Mouse (Mus musculus) heart, embryonic 12.5 days (tissue): Measurements from ENCODE around the gene Unc79. TPM values are rescaled to one million over a fixed set of nuclear protein-coding genes. Genes with fewer than 3 reads are reported as not detected.

Experiments
- ATAC-seq: fragments of 200-750 bp; cut with Nextera tagmentation; 2 replicates; pipeline ENCODE4 v1.8.0; 2017; ENCODE audit warnings: moderate TSS enrichment, moderate library complexity; ENCODE audit not compliant: insufficient number of reproducible peaks, low FRiP score
- H3K27ac ChIP-seq: fragments of 300-500 bp; sonication (generic); 2 replicates; pipeline ENCODE4 v1.5.1; 2016; ENCODE audit warnings: mild to moderate bottlenecking, moderate library complexity; ENCODE audit not compliant: poor library complexity, severe bottlenecking
- H3K27me3 ChIP-seq: fragments of 300-500 bp; sonication (generic); replicated peaks from 2 replicates; pipeline ENCODE4 v1.6.1; 2016; ENCODE audit warnings: mild to moderate bottlenecking, moderate library complexity
- H3K36me3 ChIP-seq: fragments of 300-500 bp; sonication (generic); 2 replicates; pipeline ENCODE4 v1.6.1; 2016; ENCODE audit warnings: mild to moderate bottlenecking, moderate library complexity
- H3K4me1 ChIP-seq: fragments of 300-500 bp; sonication (generic); replicated peaks from 2 replicates; pipeline ENCODE4 v1.6.1; 2016; ENCODE audit warnings: mild to moderate bottlenecking
- H3K4me2 ChIP-seq: fragments of 300-500 bp; sonication (generic); 2 replicates; pipeline ENCODE4 v1.6.1; 2016; ENCODE audit warnings: mild to moderate bottlenecking, moderate library complexity
- H3K4me3 ChIP-seq: fragments of 300-500 bp; sonication (generic); 2 replicates; pipeline ENCODE4 v1.5.1; 2016; ENCODE audit warnings: mild to moderate bottlenecking
- H3K9ac ChIP-seq: fragments of 300-500 bp; sonication (generic); 2 replicates; pipeline ENCODE4 v1.6.1; 2016; ENCODE audit warnings: mild to moderate bottlenecking, moderate library complexity
- H3K9me3 ChIP-seq: fragments of 300-500 bp; sonication (generic); replicated peaks from 2 replicates; pipeline ENCODE4 v1.6.1; 2016; ENCODE audit warnings: mild to moderate bottlenecking, moderate library complexity
- WGBS: fragments of 180-500 bp; shearing (Covaris S2); methylation state at CpG from one replicate; pipeline ENCODE4 v1.1.7; 2016; 5-methylcytosine and 5-hydroxymethylcytosine counted together
- polyA plus RNA-seq: library from polyadenylated mRNA; unstranded; fragments of >200 nt; fragmentation: Nextera tagmentation; extraction: Ambion mirVana; gene quantifications from 2 replicates; pipeline ENCODE4 v1.2.1, GENCODE M21; 2016

Gene Unc79
- polyA plus RNA-seq, 1 experiment from 2014 or later, result 0.09 TPM

DNA sequence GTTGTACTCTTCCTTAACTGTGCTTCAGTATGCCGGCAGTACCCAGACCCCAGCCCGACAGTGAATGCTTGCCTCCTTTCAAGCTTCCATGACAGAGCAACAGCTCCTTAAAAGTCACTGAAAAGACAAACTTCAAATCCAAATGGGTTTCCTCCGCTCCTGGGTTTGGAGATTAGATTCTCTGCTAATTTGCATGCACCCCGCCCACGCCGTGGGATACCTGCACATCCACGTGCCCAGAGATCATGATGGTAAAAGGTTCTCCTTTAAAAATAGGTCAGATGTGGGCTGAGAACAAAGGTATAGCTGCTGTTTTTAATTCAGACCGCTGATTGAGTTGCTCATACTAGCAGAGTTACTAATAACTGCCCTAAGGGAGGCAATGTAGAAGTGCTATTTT is 210.4 kb downstream of the Unc79 start:
- H3K4me2 ChIP-seq, result no peak overlapping the region
- ATAC-seq, result no peak
- peaks cover 7% of the 10 kb centered on the region; the same call in 1 of the 2 replicates for H3K4me1 ChIP-seq
- no peak overlapping the region for H3K9ac ChIP-seq
- peaks cover 4% of the 10 kb centered on the region; the same call in 1 of the 2 replicates for H3K27me3 ChIP-seq
- H3K27ac ChIP-seq, result no peak overlapping the region
- H3K4me3 ChIP-seq, result no peak overlapping the region
- no peaks in the 10 kb centered on the region for H3K36me3 ChIP-seq
- H3K9me3 ChIP-seq, result peaks cover 3% of the 10 kb centered on the region
- WGBS, result 60% methylated on average over 8 of the region's 8 CpGs

DNA sequence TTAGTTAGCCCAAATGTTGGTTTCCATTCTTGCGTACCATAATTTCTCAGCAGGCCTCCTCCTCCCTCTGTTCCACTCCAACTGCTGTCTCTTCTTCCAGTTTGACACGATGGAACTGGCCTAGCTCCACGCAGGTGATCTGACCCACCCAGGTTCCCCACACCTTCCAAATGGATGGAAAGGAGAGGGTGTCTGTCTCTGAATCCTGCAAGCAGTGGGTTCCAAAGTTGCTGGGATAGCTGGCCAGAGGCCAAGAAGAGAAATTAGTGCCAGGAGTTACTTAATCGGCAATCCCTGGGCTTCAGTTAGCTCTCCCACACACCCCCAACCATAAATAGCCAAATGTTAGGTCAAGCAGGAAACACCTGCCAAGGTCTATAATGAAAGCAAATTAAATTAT is 212.1 kb downstream of the Unc79 start:
- H3K36me3 ChIP-seq, result no peaks in the 10 kb centered on the region
- peaks cover 4% of the 10 kb centered on the region; the same call in 1 of the 2 replicates for H3K27me3 ChIP-seq
- no peak overlapping the region for H3K9ac ChIP-seq
- no peak overlapping the region for H3K27ac ChIP-seq
- no peaks in the 10 kb centered on the region for H3K9me3 ChIP-seq
- no peak for ATAC-seq
- peaks cover 7% of the 10 kb centered on the region; the same call in 1 of the 2 replicates for H3K4me1 ChIP-seq
- no peak overlapping the region for H3K4me3 ChIP-seq
- H3K4me2 ChIP-seq, result no peak overlapping the region
- 85% methylated on average over 4 of the region's 4 CpGs for WGBS

DNA sequence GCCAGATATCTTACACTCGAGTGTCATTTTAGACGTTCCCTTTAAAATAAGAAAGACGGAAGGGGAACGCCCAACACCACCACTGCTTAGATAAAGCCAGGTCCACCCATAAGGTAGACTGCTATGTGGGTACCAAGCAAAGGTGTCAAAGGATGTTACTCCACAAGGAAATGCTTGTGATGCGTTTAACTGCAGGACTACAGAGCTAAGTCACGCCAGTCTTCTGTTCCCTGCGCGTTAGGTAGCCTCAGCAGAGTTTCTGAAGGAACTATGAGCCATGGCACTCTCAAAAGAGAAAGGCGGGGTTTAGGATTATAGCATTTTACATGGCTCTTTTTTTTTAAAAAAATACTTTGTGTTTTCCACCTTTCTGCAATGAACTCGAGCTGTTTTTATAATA is 214.9 kb downstream of the Unc79 start:
- no peaks in the 10 kb centered on the region for H3K4me1 ChIP-seq
- no peaks in the 10 kb centered on the region for H3K36me3 ChIP-seq
- ATAC-seq, result no peak
- H3K27ac ChIP-seq, result no peak overlapping the region
- 72% methylated on average over 10 of the region's 10 CpGs for WGBS
- H3K4me3 ChIP-seq, result no peak overlapping the region
- H3K9ac ChIP-seq, result no peak overlapping the region
- H3K9me3 ChIP-seq, result no peaks in the 10 kb centered on the region
- H3K4me2 ChIP-seq, result no peak overlapping the region
- H3K27me3 ChIP-seq, result no peaks in the 10 kb centered on the region

DNA sequence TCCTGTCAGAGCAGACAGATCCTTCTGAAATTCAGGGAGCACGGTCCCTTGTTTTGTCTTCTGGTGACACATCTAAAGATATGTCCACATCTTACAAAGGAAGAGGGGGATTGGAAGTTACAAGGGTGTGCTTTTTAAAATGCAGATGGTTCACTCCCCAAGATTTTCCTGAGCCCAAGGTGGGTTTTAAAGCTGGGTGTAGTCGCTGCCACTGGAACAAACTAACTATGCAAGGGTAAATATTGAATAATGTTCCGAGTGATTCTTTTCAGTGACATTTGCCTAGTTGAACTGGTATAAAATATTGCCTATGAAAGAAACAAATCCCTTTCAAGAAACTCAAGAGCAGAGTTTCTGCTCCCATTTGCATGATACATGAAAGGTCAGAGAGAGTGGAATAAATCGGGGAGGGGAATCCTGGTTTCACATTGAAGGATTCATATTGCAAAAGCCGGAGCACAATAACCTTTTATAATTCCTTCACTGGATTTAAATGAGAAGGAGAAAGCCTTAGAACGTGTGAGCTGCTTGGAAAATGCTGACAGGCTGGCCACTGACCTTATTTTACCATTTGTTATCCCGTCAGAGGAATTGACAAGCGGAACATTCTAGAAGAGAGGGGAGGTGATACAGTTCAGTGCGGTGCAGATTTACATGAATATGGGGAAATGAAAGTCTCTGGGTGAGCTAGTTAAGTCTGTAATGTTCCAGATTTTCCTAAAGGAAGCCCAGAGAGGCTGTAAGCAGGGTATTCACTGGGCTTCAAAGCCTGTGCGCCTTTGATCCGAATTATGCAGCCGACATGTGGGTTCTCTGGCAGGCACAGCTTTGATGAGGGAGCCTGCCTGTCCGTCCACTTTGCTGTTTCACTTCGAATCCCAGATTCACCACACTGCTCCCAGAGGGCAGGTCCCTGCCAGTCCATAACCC is 215.7 kb downstream of the Unc79 start:
- H3K9me3 ChIP-seq, result no peaks in the 10 kb centered on the region
- no peak overlapping the region for H3K27ac ChIP-seq
- no peak overlapping the region for H3K4me3 ChIP-seq
- H3K27me3 ChIP-seq, result no peaks in the 10 kb centered on the region
- peaks cover 3% of the 10 kb centered on the region; the same call in 1 of the 2 replicates for H3K4me1 ChIP-seq
- no peak for ATAC-seq
- WGBS, result 70% methylated on average over 14 of the region's 14 CpGs
- no peak overlapping the region for H3K4me2 ChIP-seq
- no peak overlapping the region for H3K9ac ChIP-seq
- H3K36me3 ChIP-seq, result no peaks in the 10 kb centered on the region

DNA sequence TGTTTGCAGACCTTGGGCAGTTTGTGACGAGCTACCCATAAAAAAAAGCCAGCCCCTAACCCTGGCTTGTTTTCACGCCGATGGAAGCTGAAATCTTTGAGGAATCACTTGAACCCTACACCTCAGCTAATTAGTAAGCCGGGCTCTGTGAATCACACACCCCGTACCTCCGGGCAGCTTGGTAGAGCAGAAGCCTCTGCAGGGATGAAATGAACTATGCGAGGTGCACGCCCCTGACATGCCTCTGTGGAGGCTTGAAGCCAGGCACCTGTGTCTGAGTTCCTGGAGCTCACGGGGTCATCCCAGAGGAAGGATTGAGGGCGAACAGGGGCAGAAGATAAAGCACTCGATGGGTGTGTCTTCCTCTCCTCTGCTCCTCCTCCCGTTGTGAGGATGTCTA is 220.2 kb downstream of the Unc79 start:
- H3K27ac ChIP-seq, result no peak overlapping the region
- WGBS, result 65% methylated on average over 12 of the region's 12 CpGs
- no peaks in the 10 kb centered on the region for H3K27me3 ChIP-seq
- no peaks in the 10 kb centered on the region for H3K9me3 ChIP-seq
- H3K36me3 ChIP-seq, result no peaks in the 10 kb centered on the region
- H3K4me1 ChIP-seq, result peaks cover 8% of the 10 kb centered on the region
- no peak overlapping the region for H3K4me2 ChIP-seq
- H3K9ac ChIP-seq, result no peak overlapping the region
- no peak overlapping the region for H3K4me3 ChIP-seq
- ATAC-seq, result no peak

DNA sequence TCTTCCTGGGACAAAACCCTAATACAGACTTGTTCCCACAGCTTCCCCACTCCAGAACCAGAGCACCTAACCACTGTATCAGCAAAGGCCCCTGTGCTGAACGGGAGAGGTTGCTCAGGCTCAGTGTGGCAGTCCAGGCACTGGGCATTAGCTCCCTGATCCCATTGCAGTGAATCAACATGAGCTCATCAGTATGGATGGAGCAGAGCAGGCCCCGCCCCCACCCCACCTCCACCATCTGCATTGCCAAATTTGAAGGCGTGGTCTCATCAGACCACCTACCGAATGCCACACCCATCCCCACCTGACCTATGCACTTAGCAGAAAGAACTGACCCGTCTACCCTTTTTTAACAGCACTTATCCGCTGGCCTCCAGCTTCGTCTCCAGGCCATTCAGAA is 234.4 kb downstream of the Unc79 start:
- peaks cover 7% of the 10 kb centered on the region for H3K4me1 ChIP-seq
- H3K9ac ChIP-seq, result no peak overlapping the region
- 0 out of 2 replicates have a peak overlapping the region, but pooled peaks have one; percentile 8 for H3K4me2 ChIP-seq
- H3K36me3 ChIP-seq, result no peaks in the 10 kb centered on the region
- H3K27me3 ChIP-seq, result peaks cover 2% of the 10 kb centered on the region; the same call in 1 of the 2 replicates
- ATAC-seq, result no peak
- no peak overlapping the region for H3K4me3 ChIP-seq
- no peaks in the 10 kb centered on the region for H3K9me3 ChIP-seq
- WGBS, result 25% methylated on average over 7 of the region's 7 CpGs
- H3K27ac ChIP-seq, result no peak overlapping the region

DNA sequence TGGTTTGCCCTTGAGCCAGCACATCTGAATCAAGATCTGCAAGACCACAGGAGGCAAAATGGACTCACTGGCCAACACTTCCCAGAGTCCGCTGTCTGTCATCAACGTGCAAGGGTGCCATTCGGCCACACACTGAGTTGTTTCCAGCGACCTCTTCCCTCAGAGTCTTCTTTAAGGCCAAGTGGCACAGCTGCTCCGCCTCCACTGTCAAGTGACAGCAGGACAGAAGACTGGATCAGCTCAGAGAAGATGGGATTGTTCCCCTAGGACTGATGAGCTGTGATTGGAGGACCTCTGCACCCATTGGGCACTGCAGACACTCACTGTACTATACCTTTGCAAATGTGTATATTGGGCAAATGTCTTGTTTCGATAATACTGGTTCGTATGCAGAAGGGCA is 238.4 kb downstream of the Unc79 start:
- H3K4me1 ChIP-seq, result peaks cover 24% of the 10 kb centered on the region
- no peak overlapping the region for H3K27ac ChIP-seq
- no peaks in the 10 kb centered on the region for H3K9me3 ChIP-seq
- no peak overlapping the region for H3K4me3 ChIP-seq
- no peaks in the 10 kb centered on the region for H3K27me3 ChIP-seq
- no peak for ATAC-seq
- 75% methylated on average over 7 of the region's 7 CpGs for WGBS
- no peaks in the 10 kb centered on the region for H3K36me3 ChIP-seq
- H3K9ac ChIP-seq, result no peak overlapping the region
- H3K4me2 ChIP-seq, result no peak overlapping the region

DNA sequence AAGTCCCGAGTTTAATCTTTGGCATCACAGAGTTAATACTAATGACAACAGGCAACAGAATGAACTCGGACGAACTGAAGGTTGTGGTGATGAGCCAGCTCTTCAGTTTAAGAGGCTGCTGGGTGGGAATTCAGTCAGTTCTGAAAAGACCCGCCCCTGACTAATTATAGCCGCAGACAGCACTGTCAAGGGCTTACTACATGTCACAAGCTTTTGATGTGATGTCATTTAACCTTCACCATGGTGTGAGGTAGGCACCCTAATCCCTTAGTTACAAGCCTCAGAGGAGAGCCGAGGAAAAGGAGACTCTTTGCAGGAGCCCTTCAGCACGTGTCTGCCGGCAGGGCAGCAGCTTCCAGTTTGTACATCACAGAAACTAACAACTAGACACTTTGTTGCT is 239.6 kb downstream of the Unc79 start:
- peak; percentile 54; the same call in 1 of the 2 replicates for ATAC-seq
- Histone ChIP-seq H3K9me3 (no peaks in the 10 kb centered on the region), H3K36me3 (no peaks in the 10 kb centered on the region), H3K27me3 (peaks cover 8% of the 10 kb centered on the region; the same call in 1 of the 2 replicates), H3K4me2 (no peak overlapping the region), H3K4me1 (peaks cover 24% of the 10 kb centered on the region), H3K4me3 (no peak overlapping the region), H3K9ac (no peak overlapping the region), H3K27ac (peak overlapping the region; percentile 2; the same call in 1 of the 2 replicates)
- 44% methylated on average over 8 of the region's 8 CpGs for WGBS

DNA sequence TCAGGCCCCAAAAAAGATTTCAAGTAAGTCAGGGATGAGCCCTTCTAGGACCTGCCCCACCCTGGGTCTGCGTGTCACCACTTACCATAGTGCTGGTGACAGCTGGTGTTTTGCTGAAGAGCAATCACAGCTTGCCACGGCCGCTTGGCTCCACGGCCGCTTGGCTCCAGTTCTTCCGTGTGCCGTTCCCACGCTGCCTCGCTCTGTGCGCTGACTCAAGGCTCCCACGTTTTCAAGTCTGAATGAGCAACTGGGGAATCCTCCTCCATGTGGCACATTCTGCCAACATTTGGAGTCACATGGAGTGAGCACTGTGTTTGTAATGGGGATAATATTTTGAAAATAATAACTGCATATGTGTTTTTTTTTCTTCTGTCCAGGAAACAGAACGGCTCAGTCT is 241.1 kb downstream of the Unc79 start:
- Histone ChIP-seq H3K4me3 (no peak overlapping the region), H3K36me3 (no peaks in the 10 kb centered on the region), H3K4me1 (peaks cover 24% of the 10 kb centered on the region), H3K27ac (no peak overlapping the region), H3K27me3 (peaks cover 12% of the 10 kb centered on the region; the same call in 1 of the 2 replicates), H3K9ac (no peak overlapping the region), H3K9me3 (no peaks in the 10 kb centered on the region), H3K4me2 (no peak overlapping the region)
- WGBS, result 59% methylated on average over 12 of the region's 12 CpGs
- ATAC-seq, result no peak

DNA sequence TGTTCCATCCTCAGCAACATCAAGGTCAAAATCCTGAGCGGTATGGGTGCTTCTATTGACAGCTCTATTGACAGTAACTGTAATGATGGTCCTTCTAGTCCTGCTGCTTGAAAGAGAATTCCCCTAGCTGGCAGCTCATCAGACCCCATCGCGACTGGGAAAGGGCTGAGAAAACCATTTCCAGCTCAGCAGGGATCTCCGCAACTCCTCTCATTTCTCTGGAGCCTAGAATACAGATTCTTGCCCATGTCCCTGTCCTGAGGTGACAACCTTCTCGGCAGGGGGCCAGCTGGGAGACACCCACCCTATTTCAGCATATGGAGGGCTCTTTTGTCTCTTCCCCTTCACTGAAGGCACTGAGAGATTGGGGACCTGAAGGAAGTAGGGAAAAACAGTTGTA is 244.3 kb downstream of the Unc79 start:
- no peaks in the 10 kb centered on the region for H3K36me3 ChIP-seq
- WGBS, result 37% methylated on average over 5 of the region's 5 CpGs
- H3K4me3 ChIP-seq, result no peak overlapping the region
- no peak overlapping the region for H3K4me2 ChIP-seq
- no peak overlapping the region for H3K9ac ChIP-seq
- no peaks in the 10 kb centered on the region for H3K9me3 ChIP-seq
- H3K4me1 ChIP-seq, result peaks cover 17% of the 10 kb centered on the region
- H3K27me3 ChIP-seq, result peaks cover 12% of the 10 kb centered on the region; the same call in 1 of the 2 replicates
- ATAC-seq, result no peak
- no peak overlapping the region for H3K27ac ChIP-seq

DNA sequence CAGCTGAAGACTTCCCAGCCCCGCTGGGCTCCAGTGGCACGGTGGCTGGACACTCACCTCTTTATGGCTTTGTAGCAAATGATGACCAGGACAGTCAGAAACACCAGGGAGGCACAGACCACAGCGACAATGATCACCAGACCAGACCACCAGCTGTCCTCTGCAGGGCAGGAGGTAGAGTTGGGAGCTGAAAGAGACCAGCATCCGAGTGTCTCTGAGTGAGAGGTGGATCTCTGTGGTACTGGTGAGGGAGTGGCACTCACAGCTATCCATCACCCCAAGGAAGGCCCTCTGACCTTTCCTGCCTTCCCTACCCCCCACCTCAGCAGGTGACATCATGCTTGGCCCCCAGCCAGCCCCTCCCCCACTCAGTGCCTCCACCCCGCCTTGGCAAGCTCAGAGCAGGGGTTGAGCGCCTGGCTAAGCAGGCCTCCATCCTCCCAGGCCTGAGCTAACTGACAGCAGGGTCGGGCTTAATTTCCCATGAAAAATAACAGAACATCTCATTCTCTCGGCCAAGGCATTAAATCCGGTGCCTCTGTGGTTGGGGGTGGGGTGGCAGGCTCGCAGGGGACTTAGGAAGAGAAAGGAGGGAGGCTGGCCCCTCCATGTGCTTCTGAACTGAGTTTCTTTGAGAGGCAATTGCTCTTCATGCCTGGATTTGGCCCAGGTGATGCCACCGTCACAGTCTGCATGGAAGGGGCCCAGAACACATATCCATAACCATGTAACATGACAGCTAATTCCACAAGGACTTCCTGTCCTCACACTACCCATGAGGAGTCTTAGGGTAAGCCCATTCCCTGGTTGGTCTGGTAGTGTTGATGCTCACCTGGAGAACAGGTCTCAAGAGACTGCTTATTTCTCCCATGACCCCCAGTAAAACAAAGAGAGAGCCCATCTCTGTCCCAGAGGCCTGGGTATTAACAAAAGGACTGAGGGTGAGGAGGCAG is 254.2 kb downstream of the Unc79 start:
- 31% methylated on average over 11 of the region's 11 CpGs for WGBS
- ATAC-seq, result peak; percentile 61; the same call in 1 of the 2 replicates

More for the DNA sequence above, 254.2 kb downstream of the Unc79 start:
- Histone ChIP-seq H3K27ac (no peak overlapping the region), H3K9ac (no peak overlapping the region), H3K4me1 (peaks cover 9% of the 10 kb centered on the region), H3K4me2 (no peak overlapping the region), H3K36me3 (no peaks in the 10 kb centered on the region), H3K27me3 (0 out of 2 replicates have a peak, but pooled peaks cover 5% of the 10 kb centered on the region), H3K9me3 (no peaks in the 10 kb centered on the region), H3K4me3 (no peak overlapping the region)
